In the genomic region with DNA sequence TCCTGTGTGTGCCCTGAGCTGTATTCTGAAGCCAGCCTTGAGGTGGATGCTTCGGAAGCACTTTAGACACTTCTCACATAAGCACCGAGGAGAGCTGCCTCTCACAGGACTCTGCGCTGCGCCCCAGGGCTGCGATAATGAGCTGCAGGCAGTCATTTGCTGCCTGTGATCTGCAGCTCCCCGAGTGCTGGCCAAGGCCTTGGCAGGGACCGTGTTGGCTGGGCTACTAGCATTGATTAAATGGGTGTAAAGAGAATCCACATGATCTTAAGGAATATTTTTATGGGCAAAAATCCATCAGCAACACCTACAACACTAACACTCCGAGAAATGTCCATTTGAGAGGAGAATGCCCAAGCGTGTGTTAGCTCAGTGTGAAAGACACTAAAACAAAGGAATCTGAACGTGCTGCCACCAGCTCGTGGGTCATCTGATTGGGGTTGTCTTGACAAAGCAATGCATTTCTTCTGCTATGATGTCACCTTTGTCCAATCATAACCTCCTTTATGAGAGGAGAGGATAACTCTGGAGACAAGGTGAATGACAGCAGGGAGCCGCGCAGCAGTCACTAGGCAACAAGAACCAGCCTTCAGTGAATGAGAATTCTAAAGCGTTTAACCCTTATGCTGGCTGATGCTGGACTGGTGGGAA, we compare ENCODE assay signal across 8 mouse cellular contexts. TPM values are rescaled to one million over a fixed set of nuclear protein-coding genes. Genes with fewer than 3 reads are reported as not detected.
A peak's percentile ranks its signal among the peaks of the same experiment; 100 is the strongest.
DNase-seq lines count a peak whose midpoint lies in the region; ATAC-seq and TF ChIP-seq lines count a peak whose summit lies in the region.

No protein-coding gene starts in this region.

- TF ChIP-seq CTCF in brain, embryonic 14.5 days (IDR thresholded peaks at IDR 0.05; ENCODE audit: borderline replicate concordance, extremely low read depth, insufficient read depth, insufficient read length), result no peak

- intact Hi-C loops in left cerebral cortex, postnatal 25 days (cut with DNase I), result loop anchor here (10.0 kb wide), 1 partner anchor 169 kb away; no protein-coding TSS in a partner anchor

- no peak for ATAC-seq in inflammation-experienced regulatory T-cells, adult 6 months

- peak; percentile 5; the same call in 1 of the 2 replicates for TF ChIP-seq POLR2A in brain, embryonic 14.5 days (IDR thresholded peaks at IDR 0.05; ENCODE audit: borderline replicate concordance, extremely low read depth, insufficient read depth, insufficient read length, poor library complexity, severe bottlenecking)

- DNase-seq in brain, embryonic 14.5 days (ENCODE audit: low read depth), result peak; percentile 95
- peak; percentile 70 to 81 for DNase-seq in cerebellum, postnatal 14 days
- DNase-seq in frontal cortex, postnatal 36 days (ENCODE audit: low spot score in 2 of 2), result peak; percentile 40 to 53
- DNase-seq in left cerebral cortex, postnatal 25 days (ENCODE audit: low spot score in 2 of 2), result peak; percentile 50 to 59
- DNase-seq in right cerebral cortex, adult 2 months (ENCODE audit: low spot score in 2 of 2), result peak; percentile 47 to 65
- DNase-seq in natural killer cell, adult 2 months (ENCODE audit: low spot score in 2 of 2), result no peak
- DNase-seq in urinary bladder, adult 2 months (ENCODE audit: low spot score), result no peak

RNA-seq across cellular contexts. Expression of gene Ppp1r21, which starts 35.7 kb away (rescaled TPM):
- 60.3 and 76.5 TPM in 2 replicates for polyA plus RNA-seq in brain, embryonic 14.5 days (2012; rRNA removed)
- 10 to 100 TPM; 84.6 to 85.9 TPM for total RNA-seq in left cerebral cortex, postnatal 25 days (2021)
- polyA plus RNA-seq in inflammation-experienced regulatory T-cells, adult 6 months (2017; shearing (Covaris generic)), result 10 to 100 TPM; 16.8 to 31.9 (median 28.2) TPM
- 27.1 and 29.7 TPM in 2 replicates for polyA plus RNA-seq in urinary bladder, adult 2 months (2012; rRNA removed)

RNA-seq across cellular contexts. Expression of gene Foxn2, which starts 53.7 kb away (rescaled TPM):
- polyA plus RNA-seq in brain, embryonic 14.5 days (2012; rRNA removed), result 4.8 and 6.7 TPM in 2 replicates
- 10 to 100 TPM; 15.2 to 15.4 TPM for total RNA-seq in left cerebral cortex, postnatal 25 days (2021)
- 10 to 100 TPM; 36.0 to 43.5 (median 43.0) TPM for polyA plus RNA-seq in inflammation-experienced regulatory T-cells, adult 6 months (2017; shearing (Covaris generic))
- polyA plus RNA-seq in urinary bladder, adult 2 months (2012; rRNA removed), result 7.7 and 9.1 TPM in 2 replicates

Comparison
In these comparisons a context has a peak if more than half of its experiments do, and no peak if none do; other contexts are left out.
1. DNase-seq: peak in brain, embryonic 14.5 days (single experiment), cerebellum, postnatal 14 days (2 of 2), frontal cortex, postnatal 36 days (2 of 2), left cerebral cortex, postnatal 25 days (2 of 2) and right cerebral cortex, adult 2 months (2 of 2); none in natural killer cell, adult 2 months (0 of 2) and urinary bladder, adult 2 months (single experiment).